Mouse (Mus musculus) layer of hippocampus, postnatal 36 days (tissue): ENCODE measurements around the gene Snx4. TPM values are rescaled to one million over a fixed set of nuclear protein-coding genes. Genes with fewer than 3 reads are reported as not detected.
"Not testable (repeated sequence)": the region's sequence is repeated elsewhere in the genome, so short reads cannot be mapped to it uniquely, and the experiment has no call there.

Experiments
- DNase-seq, 2 experiments: peaks; one replicate each; pipeline ENCODE4 v3.0.0; 2022
- total RNA-seq, 2 experiments: library from RNA; stranded (reverse); gene quantifications; 2 replicates each; pipeline ENCODE4 v1.2.3; 2021

The Snx4 gene
- total RNA-seq: 10 to 100 TPM; 29.0 to 33.0 TPM

- peak; percentile 90 for DNase-seq
These were observed at the start of gene Snx4 for GRCm38 (mm10) chr16:33251194-33252051. TSS of gene Snx4 (plus strand) at chr16:33251442.

- no peak for DNase-seq
These were observed 40.4 kb upstream of the Snx4 start for GRCm38 (mm10) chr16:33210812-33211211.

GRCm38 (mm10) chr16:33216313-33217003, 34.8 kb upstream of the Snx4 start:
- no peak for DNase-seq

GRCm38 (mm10) chr16:33217553-33218085, 33.6 kb upstream of the Snx4 start:
- not testable (repeated sequence) for DNase-seq

- DNase-seq: no peak
These were observed 28.8 kb upstream of the Snx4 start for GRCm38 (mm10) chr16:33222482-33222881.

GRCm38 (mm10) chr16:33224381-33224780, 26.9 kb upstream of the Snx4 start:
- DNase-seq: no peak

GRCm38 (mm10) chr16:33234128-33234527, 17.1 kb upstream of the Snx4 start:
- no peak for DNase-seq

- no peak for DNase-seq
These were observed 15.1 kb upstream of the Snx4 start for GRCm38 (mm10) chr16:33236151-33236550.

- DNase-seq: no peak
These were observed 11.9 kb upstream of the Snx4 start for GRCm38 (mm10) chr16:33239305-33239704.

GRCm38 (mm10) chr16:33242046-33242445, 9.2 kb upstream of the Snx4 start:
- no peak for DNase-seq

GRCm38 (mm10) chr16:33244136-33244691, 7.0 kb upstream of the Snx4 start:
- no peak for DNase-seq

GRCm38 (mm10) chr16:33244933-33245470, 6.2 kb upstream of the Snx4 start:
- peak; percentile 18 to 31 for DNase-seq

GRCm38 (mm10) chr16:33246526-33246925, 4.7 kb upstream of the Snx4 start:
- DNase-seq: no peak

- DNase-seq: no peak
These were observed 4.2 kb upstream of the Snx4 start for GRCm38 (mm10) chr16:33247006-33247405.

- no peak for DNase-seq
These were observed 556 bp upstream of the Snx4 start for GRCm38 (mm10) chr16:33250651-33251120.

GRCm38 (mm10) chr16:33255601-33256000, 4.4 kb downstream of the Snx4 start:
- DNase-seq: no peak

- no peak for DNase-seq
These were observed 7.3 kb downstream of the Snx4 start for GRCm38 (mm10) chr16:33258530-33258929.

- DNase-seq: no peak
These were observed 8.6 kb downstream of the Snx4 start for GRCm38 (mm10) chr16:33259824-33260223.

GRCm38 (mm10) chr16:33260825-33261224, 9.6 kb downstream of the Snx4 start:
- no peak for DNase-seq

- DNase-seq: no peak
These were observed 10.4 kb downstream of the Snx4 start for GRCm38 (mm10) chr16:33261584-33262061.

GRCm38 (mm10) chr16:33262096-33262495, 10.9 kb downstream of the Snx4 start:
- no peak for DNase-seq

- no peak for DNase-seq
These were observed 16.5 kb downstream of the Snx4 start for GRCm38 (mm10) chr16:33267616-33268253.
